Mouse (Mus musculus) E14TG2a.4 (cell line): ENCODE measurements at regions not wholly inside any gene's neighbourhood (a gene's known extent, or its start where the extent isn't known, plus 50 kb on each side); places are given as distances from the start of the nearest gene placed in this dataset.

Experiments
- H3K27me3 ChIP-seq: 2 replicates; pipeline ENCODE4 v1.6.1; 2014; ENCODE audit warnings: low read length, control low read depth; ENCODE audit not compliant: insufficient read depth
- H3K36me3 ChIP-seq: 2 replicates; pipeline ENCODE4 v1.6.1; 2014; ENCODE audit warnings: low read length, control low read depth; ENCODE audit not compliant: insufficient read depth
- H3K4me1 ChIP-seq: replicated peaks from 2 replicates; pipeline ENCODE4 v1.6.1; 2014; ENCODE audit warnings: low read depth, low read length, control low read depth
- H3K4me3 ChIP-seq: replicated peaks from 2 replicates; pipeline ENCODE4 v1.5.1; 2014; ENCODE audit warnings: mild to moderate bottlenecking, low read length
- H3K9me3 ChIP-seq: 2 replicates; pipeline ENCODE4 v1.6.1; 2014; ENCODE audit warnings: low read length, control low read depth
- CTCF ChIP-seq: conservative IDR thresholded peaks from 2 replicates; pipeline ENCODE4 v1.5.1; 2014; ENCODE audit warnings: low read length
- NANOG ChIP-seq: IDR thresholded peaks from 2 replicates; pipeline ENCODE4 v1.6.1; 2014; ENCODE audit warnings: borderline replicate concordance, low read length, mixed read lengths
- POU5F1 ChIP-seq: IDR thresholded peaks from 2 replicates; pipeline ENCODE4 v1.6.1; 2014; ENCODE audit warnings: low read length, borderline replicate concordance

DNA sequence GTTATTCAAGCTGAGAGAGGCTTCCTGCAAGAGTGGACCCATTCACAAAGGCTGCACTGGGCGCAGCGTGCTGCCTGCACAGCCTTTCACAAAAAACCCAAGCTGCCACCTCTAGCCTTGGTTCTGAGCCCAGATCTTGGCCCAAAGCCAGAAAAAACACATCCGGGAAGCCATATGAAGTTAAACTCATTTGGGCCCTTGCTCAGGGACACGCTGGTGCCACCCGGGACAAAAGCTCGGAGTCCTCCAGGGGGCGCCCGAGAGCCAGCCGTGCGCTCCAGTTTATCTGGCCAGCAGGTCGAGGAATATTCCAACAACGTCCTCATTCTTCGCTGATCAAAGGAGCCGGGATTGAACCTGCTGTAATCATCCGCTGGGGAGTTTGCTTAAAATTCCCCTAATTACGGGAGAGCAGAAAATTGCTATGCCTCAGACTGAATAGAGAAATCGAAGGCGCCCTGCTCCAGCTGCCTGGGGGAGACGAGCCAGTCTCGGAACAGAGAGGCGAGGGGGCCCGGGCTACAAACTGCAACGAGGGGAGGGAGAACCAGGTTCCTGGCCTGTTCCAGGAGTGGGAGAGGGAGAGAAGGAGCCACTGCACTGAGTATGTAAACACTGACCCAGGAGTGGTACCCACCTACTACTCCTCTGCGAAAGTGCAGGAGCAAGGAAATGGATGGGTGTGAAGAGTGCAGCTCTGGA, 123.0 kb upstream of the Thy1 start:
- Histone ChIP-seq H3K4me3 (peak overlapping the region; percentile 43), H3K9me3 (no peaks in the 10 kb centered on the region), H3K4me1 (peaks cover 13% of the 10 kb centered on the region), H3K27me3 (peaks cover 81% of the 10 kb centered on the region), H3K36me3 (no peaks in the 10 kb centered on the region)
- TF ChIP-seq NANOG (no peak), CTCF (peak; percentile 82)

DNA sequence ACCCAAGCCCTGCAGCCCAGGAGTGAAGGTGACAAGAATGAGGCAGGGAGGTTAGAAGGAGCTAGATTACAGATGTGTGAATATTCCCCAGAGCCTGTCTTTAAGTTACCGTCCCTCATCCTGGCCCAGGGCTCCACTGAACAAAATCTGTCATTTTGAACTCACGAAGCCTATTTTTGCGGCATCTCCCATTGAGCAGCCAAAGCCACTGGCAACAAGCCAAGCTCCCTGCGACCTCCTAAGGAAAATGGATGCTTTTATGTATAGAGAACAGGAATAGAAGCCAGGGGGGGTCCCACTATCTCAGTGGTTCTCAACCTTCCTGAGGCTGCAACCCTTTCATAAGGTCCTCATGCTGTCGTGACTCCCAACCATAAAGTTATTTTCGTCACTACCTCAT, 121.0 kb upstream of the Thy1 start:
- Histone ChIP-seq H3K36me3 (no peaks in the 10 kb centered on the region), H3K4me1 (peaks cover 13% of the 10 kb centered on the region), H3K9me3 (peaks cover 9% of the 10 kb centered on the region), H3K27me3 (peaks cover 64% of the 10 kb centered on the region), H3K4me3 (no peak overlapping the region)
- TF ChIP-seq NANOG: no peak
- no peak for TF ChIP-seq POU5F1
- no peak for TF ChIP-seq CTCF

DNA sequence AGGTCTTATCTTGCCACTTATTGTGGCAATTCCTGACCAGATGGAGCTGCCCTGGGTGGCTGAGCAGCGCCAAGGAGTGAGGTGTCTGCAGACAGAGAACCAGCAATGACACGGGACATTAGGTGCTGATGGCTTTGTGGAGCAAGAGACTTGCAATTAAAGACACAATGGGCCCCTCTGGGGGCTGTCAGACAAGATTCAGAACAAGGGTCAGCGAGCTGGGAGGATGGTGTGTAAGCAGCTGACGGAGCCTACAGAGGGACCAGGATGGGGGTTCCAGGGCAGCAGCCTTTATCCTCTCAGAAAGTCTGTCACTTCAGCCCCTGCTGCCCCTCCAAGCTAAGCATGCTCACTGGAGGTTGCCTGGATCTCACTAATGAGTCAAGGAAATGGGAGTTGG, 120.1 kb upstream of the Thy1 start:
- TF ChIP-seq CTCF (no peak), POU5F1 (no peak), NANOG (no peak)

DNA sequence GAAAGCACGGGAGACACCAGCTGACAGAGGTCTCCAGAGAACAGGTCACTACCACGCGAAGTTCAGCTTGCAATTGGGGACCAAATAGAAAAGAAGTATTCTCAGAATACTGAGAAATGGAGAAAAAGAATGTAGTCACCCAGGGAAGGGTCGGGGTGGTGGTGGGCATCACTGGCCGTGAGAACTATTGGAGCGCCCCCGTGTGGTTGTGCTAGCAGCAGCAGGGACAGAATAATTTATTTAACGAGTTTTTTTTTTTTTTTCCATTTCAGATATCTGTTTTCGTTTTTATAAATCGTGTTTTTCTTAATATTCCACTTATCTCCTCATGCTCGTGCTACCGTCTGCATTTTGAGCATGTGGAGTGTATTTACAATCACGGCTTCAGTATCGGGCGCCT, 118.4 kb upstream of the Thy1 start:
- peak; percentile 39 for TF ChIP-seq CTCF
- no peak for TF ChIP-seq POU5F1
- Histone ChIP-seq H3K9me3 (peaks cover 15% of the 10 kb centered on the region), H3K36me3 (no peaks in the 10 kb centered on the region)

More for the DNA sequence above, 120.1 kb upstream of the Thy1 start:
- H3K4me3 ChIP-seq: no peak overlapping the region
- no peaks in the 10 kb centered on the region for H3K36me3 ChIP-seq
- H3K9me3 ChIP-seq: peaks cover 15% of the 10 kb centered on the region
- H3K27me3 ChIP-seq: peaks cover 56% of the 10 kb centered on the region
- H3K4me1 ChIP-seq: peaks cover 13% of the 10 kb centered on the region

DNA sequence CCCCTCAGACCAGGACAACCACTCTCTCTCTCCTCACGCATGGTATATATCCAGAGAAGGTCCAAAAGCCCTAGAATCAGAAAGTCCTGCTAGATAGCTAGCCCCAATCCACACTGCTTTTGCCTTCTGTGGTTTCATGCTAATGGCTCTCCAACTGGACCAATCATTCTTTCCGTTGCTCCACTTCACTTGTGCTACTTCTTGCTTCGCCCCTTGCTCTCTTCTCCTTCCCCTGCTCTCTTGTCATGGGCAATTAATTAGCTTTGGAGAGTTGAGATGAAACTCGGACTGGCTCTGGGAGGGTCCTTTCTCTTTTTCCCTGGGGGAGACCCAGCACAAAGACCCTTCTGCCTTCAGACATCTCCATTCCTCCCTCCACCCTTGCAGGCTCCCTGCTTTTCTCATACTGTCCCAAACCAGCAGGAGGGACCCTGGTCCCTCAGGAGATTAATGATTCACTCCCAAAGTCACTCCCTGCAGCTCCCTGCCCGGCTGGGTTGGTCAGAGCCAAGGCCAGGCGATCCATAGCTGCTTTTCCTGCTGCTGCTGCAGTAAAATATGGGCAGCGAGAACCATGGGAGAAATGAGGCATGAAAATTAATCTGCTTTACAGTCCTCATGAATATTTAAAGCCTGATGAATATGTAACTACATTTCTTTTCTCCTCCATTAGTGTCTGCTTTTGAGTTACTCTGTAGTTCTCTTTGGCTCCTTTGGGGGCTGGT, 113.7 kb upstream of the Thy1 start:
- Histone ChIP-seq H3K4me3 (no peak overlapping the region), H3K9me3 (peaks cover 17% of the 10 kb centered on the region), H3K36me3 (no peaks in the 10 kb centered on the region), H3K4me1 (no peaks in the 10 kb centered on the region), H3K27me3 (peaks cover 40% of the 10 kb centered on the region)
- TF ChIP-seq POU5F1 (no peak), CTCF (no peak), NANOG (no peak)

More for the DNA sequence above, 118.4 kb upstream of the Thy1 start:
- Histone ChIP-seq H3K4me3 (no peak overlapping the region), H3K4me1 (peaks cover 11% of the 10 kb centered on the region), H3K27me3 (peaks cover 44% of the 10 kb centered on the region)

DNA sequence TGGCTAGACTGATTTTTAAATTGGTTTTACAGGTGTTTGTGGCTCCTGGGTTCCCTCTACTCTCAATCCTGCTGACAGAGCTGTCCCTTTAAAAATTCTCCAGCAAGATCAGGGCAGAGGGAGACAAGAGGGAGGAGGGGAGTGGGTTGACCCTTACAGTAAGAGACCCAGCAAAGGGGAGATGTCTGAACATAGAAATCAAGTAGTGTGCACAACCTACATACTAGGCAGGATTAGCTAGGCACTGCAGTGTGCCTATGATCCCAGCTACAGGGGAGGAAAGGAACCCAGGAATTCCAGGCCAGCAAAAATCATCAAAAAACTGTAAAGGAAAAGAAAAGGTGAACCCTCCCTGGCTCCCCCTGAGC, 113.2 kb upstream of the Thy1 start:
- Histone ChIP-seq H3K27me3 (peaks cover 40% of the 10 kb centered on the region), H3K4me3 (no peak overlapping the region), H3K36me3 (no peaks in the 10 kb centered on the region), H3K4me1 (no peaks in the 10 kb centered on the region), H3K9me3 (peaks cover 20% of the 10 kb centered on the region)
- TF ChIP-seq POU5F1 (no peak), CTCF (no peak), NANOG (no peak)

DNA sequence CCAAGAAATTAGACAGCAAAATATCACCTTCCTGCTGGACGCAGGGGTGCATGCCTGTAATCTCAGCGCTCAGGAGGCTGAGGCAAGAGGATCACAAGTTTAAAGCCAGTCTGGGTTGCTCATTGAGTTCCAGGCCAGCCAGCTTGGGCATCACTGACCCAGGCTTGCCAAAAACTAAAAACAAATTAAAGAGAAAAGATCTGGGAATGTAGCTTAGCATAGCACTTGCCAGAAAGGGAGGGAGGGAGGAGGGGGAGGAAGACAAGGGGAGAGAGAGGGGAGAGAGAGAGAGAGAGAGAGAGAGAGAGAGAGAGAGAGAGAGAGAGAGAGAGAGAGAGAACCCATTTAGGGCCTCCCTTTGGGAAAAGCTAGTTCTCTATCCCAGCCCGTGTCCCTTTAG, 112.7 kb upstream of the Thy1 start:
- H3K27me3 ChIP-seq: peaks cover 44% of the 10 kb centered on the region
- no peaks in the 10 kb centered on the region for H3K36me3 ChIP-seq
- TF ChIP-seq NANOG: no peak
- TF ChIP-seq POU5F1: no peak
- TF ChIP-seq CTCF: no peak
- H3K4me1 ChIP-seq: no peaks in the 10 kb centered on the region
- H3K4me3 ChIP-seq: no peak overlapping the region
- H3K9me3 ChIP-seq: peaks cover 20% of the 10 kb centered on the region

DNA sequence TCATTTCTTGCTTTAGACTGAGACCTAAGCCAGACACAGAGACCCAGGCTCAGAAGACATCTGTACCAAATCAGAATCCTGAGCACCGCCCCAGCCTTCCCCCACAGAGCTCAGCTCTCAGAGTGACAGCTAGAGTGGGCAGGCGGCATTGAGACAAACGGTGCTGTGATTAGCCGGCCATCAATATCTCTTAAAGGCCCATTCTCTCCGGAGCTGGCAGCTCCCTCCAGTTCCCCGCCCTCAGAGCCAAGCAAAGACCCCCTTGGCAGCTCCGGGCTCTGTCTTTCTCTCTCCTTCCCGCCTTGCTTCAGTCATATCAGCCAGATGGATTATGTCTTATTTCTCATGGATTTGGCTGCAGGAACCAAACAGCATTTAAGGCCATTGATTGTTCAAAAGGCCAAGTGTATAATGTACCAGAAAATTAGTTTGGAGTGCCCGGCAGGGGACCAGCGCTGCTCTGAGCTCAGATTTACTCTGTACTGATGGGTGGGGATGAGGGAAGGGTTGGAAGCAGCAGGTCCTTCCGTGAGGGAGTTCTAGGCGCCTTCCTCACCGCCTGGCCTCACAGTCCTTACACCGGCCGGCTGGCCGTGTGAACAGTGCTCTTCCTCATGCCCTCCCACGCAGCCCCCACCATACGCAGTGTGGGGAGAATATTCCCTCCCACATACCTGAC, 109.0 kb upstream of the Thy1 start:
- Histone ChIP-seq H3K36me3 (no peaks in the 10 kb centered on the region), H3K4me1 (no peaks in the 10 kb centered on the region), H3K27me3 (peaks cover 57% of the 10 kb centered on the region), H3K4me3 (no peak overlapping the region), H3K9me3 (peaks cover 4% of the 10 kb centered on the region; the same call in 1 of the 2 replicates)
- no peak for TF ChIP-seq NANOG
- no peak for TF ChIP-seq CTCF
- no peak for TF ChIP-seq POU5F1
